Mouse (Mus musculus): ENCODE measurements around the gene Inpp1. TPM values are rescaled to one million over a fixed set of nuclear protein-coding genes. Genes with fewer than 3 reads are reported as not detected.

The Inpp1 gene
- polyA plus RNA-seq, 1 experiment from 2014 or later, result 15.5 TPM

Other genes starting within 250 kb of the Inpp1 start
- gene Nemp2, start 187.0 kb downstream of the Inpp1 start, polyA plus RNA-seq (2015; fragmentation: Nextera tagmentation; extraction: Ambion mirVana), result 8.4 and 9.1 TPM in 2 replicates
- gene Mfsd6, start 90.2 kb downstream of the Inpp1 start, polyA plus RNA-seq (2015; fragmentation: Nextera tagmentation; extraction: Ambion mirVana), result 5.2 and 6.1 TPM in 2 replicates
- gene Hibch, start 27.2 kb upstream of the Inpp1 start, polyA plus RNA-seq (2015; fragmentation: Nextera tagmentation; extraction: Ambion mirVana), result 25.1 and 26.2 TPM in 2 replicates
- 10.5 and 10.7 TPM in 2 replicates for gene 1700019D03Rik, start 202.5 kb upstream of the Inpp1 start, polyA plus RNA-seq (2015; fragmentation: Nextera tagmentation; extraction: Ambion mirVana)
- gene Mstn, start 244.0 kb upstream of the Inpp1 start, polyA plus RNA-seq (2015; fragmentation: Nextera tagmentation; extraction: Ambion mirVana), result 1.1 TPM in 1 of 2 replicates, not detected in the other